22 mouse cellular contexts compared by ENCODE assay signal in the genomic region with DNA sequence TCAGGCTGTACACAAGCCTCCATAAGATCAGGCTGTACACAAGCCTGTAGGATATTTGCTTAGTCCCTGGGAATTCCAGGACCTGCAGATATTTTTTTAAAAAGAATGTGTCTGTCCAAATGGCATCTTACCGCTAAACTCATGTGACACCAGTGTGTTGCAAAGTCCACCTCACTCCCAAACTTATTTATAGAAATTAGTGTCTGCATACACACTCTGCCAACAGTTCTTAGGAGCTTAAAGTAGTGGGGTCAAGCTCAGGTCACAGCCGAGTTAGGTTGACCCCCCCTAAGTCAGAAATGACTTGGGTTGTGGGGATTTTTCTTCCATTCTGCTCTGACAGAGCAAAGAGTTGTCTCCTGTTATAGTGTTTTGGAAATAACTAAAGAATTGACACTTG.
"Had no signal": no experiment of that assay in that cellular context is flagged by ENCODE, and none has a peak within 500 bp of the region (broad histone marks: within the 10 kb centered on the region; RNA-seq: fewer than 3 reads in every experiment).

No protein-coding gene starts in this region.

- DNase-seq: kidney, postnatal 10 days; kidney, postnatal 36 days; left cerebral cortex, postnatal 4 days; liver, postnatal 0 days; lung, embryonic 14.5 days; right cerebral cortex, adult 18-20 months; right cerebral cortex, postnatal 14 days; right cerebral cortex, postnatal 4 days; spleen, adult 18-20 months; thymus, postnatal 25 days had no signal

- H3K27ac ChIP-seq: kidney, embryonic 15.5 days; limb, embryonic 12.5 days; limb, embryonic 15.5 days; liver, embryonic 14.5 days; macrophage; midbrain, embryonic 12.5 days; midbrain, embryonic 15.5 days; neural tube, embryonic 12.5 days; neural tube, embryonic 15.5 days; stomach, embryonic 15.5 days had no signal

- H3K9ac ChIP-seq: kidney, embryonic 15.5 days; limb, embryonic 12.5 days; limb, embryonic 15.5 days; liver, embryonic 14.5 days; liver, postnatal 0 days; lung, embryonic 14.5 days; midbrain, embryonic 12.5 days; midbrain, embryonic 15.5 days; neural tube, embryonic 12.5 days; neural tube, embryonic 15.5 days; stomach, embryonic 15.5 days had no signal

- H3K36me3 ChIP-seq: kidney, embryonic 15.5 days; limb, embryonic 12.5 days; limb, embryonic 15.5 days; midbrain, embryonic 12.5 days; midbrain, embryonic 15.5 days; neural tube, embryonic 12.5 days; neural tube, embryonic 15.5 days; stomach, embryonic 15.5 days had no signal

- H3K4me1 ChIP-seq: kidney, embryonic 15.5 days; limb, embryonic 12.5 days; limb, embryonic 15.5 days; midbrain, embryonic 12.5 days; midbrain, embryonic 15.5 days; neural tube, embryonic 12.5 days; neural tube, embryonic 15.5 days; stomach, embryonic 15.5 days had no signal

- H3K9me3 ChIP-seq: kidney, embryonic 15.5 days; limb, embryonic 12.5 days; limb, embryonic 15.5 days; midbrain, embryonic 12.5 days; midbrain, embryonic 15.5 days; neural tube, embryonic 12.5 days; neural tube, embryonic 15.5 days; stomach, embryonic 15.5 days had no signal

- H3K27me3 ChIP-seq: kidney, embryonic 15.5 days; limb, embryonic 12.5 days; limb, embryonic 15.5 days; midbrain, embryonic 12.5 days; midbrain, embryonic 15.5 days; neural tube, embryonic 12.5 days; neural tube, embryonic 15.5 days; stomach, embryonic 15.5 days had no signal

- ATAC-seq: liver, postnatal 0 days; lung, postnatal 0 days; midbrain, embryonic 15.5 days had no signal

- H3K4me2 ChIP-seq: kidney, embryonic 15.5 days; limb, embryonic 12.5 days; limb, embryonic 15.5 days; liver, embryonic 11.5 days; lung, embryonic 14.5 days; midbrain, embryonic 12.5 days; midbrain, embryonic 15.5 days; neural tube, embryonic 12.5 days; neural tube, embryonic 15.5 days; stomach, embryonic 15.5 days had no signal

- H3K4me3 ChIP-seq: kidney, embryonic 15.5 days; limb, embryonic 12.5 days; limb, embryonic 15.5 days; midbrain, embryonic 12.5 days; midbrain, embryonic 15.5 days; neural tube, embryonic 12.5 days; neural tube, embryonic 15.5 days; stomach, embryonic 15.5 days had no signal
